Mouse (Mus musculus): Measurements from ENCODE around the gene Traf4.
A peak's percentile ranks its signal among the peaks of the same experiment; 100 is the strongest.
"Not testable (repeated sequence)": the region's sequence is repeated elsewhere in the genome, so short reads cannot be mapped to it uniquely, and the experiment has no call there.

Gene Traf4

DNA sequence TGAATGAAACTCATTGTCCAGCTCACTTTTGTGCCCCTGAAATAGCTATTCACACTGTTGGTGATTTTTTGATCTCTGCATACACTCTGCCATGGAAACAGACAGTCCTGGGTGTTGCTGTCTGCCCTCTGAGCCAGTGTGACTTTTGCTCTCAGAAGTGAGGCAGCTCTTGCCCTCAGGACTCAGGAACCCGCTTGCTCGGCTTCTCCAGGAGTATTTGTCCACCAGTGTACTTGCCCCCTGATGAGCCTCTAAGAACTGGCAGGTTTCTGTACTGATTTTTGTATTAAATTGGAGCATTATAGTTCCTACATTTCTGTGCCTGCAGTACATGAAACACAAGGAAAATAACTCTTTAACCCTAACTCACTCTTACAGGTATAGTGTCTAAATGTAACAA, 21.9 kb downstream of the Traf4 start:
- DNase-seq (ENCODE audit: extremely low read depth, low read depth) = no peak

DNA sequence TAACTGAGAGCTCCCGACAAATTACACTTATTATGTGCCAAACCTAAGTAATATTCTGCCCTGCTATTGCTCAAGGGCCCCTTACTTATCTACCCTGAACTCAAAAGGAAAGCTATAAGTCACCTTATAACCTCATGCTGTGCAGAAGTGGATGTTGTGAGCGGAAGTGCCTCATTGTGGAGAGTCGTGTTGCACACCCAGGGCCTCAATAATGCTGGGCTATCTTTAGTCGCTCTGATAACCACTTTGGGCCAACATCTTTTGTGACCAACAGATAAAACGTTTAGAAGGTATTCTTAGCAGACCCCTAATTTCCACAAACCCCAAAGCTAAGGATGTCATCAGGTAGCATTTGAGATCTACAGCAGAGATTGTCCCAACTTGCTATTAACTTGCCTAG, 24.7 kb downstream of the Traf4 start:
- no peak for DNase-seq (ENCODE audit: extremely low read depth, low read depth)

DNA sequence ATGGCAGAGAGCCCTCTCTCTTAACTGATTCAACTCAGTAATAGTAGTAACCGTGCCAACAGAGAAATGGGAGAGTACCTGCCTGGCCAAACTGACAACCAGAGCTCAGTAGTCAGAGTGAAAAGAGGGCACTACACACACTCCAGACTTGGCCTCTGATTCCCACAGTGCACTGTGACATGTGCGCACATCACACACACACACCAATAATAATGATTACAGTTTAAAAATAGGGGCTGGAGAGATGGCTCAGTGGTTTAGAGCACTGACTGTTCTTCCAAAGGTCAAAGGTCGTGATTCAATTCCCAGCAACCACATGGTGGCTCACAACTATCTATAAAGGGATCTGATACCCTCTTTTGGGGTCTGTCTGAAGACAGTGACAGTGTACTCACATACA, 27.4 kb downstream of the Traf4 start:
- no peak for DNase-seq (ENCODE audit: extremely low read depth, low read depth)

DNA sequence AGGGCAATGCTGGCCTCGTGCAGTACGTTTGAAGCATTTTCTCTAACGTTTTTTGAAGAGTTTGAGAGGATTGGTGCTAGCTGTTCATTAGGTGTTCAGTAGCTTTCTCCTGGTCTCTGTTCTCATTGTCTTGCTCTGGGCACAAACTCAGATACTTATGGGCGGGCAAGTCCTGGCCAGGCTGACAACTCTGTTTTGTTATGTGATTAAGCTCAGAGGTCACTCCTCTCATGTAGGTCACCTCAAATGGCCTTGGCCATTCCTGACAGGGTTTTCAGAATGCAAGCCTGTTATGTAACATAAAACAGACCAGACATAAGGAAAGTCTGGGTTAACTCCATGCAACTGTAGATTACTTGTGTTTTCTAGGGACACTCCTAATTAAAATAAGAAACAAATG, 27.8 kb downstream of the Traf4 start:
- no peak for DNase-seq (ENCODE audit: extremely low read depth, low read depth)

DNA sequence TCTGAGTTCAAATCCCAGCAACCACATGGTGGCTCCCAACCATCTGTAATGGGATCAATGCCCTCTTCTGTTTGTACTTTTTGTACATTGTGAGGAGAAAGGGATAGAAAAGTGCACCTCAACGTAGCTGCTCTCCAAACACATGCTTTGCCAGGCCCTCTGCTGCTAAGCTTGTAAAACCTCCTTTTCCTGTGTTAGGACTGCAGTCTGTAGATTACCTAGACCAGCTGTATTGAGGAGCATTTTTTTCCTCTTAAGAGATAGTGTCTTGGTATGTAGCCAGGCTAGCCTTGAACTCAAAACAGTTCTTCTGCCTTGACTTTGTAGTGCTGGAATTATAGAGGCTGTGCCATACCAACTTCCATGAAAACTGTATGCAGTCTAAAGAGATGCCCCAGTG, 29.3 kb downstream of the Traf4 start:
- peak; percentile 36 for DNase-seq (ENCODE audit: extremely low read depth, low read depth)

DNA sequence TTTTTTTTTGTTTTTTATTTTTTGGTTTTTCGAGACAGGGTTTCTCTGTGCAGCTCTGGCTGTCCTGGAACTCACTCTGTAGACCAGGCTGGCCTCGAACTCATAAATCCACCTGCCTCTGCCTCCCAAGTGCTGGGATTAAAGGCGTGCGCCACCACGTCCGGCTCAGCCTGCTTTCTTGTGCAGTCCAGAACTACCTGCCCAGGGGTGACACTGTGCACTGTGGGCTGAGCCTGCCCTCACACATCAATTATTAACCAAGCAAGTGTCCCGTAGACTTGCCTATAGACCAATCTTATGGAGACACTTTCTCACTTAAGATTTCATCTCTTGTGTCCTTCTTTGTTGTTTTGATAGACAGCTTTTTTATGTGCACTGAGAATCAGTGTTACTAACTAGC, 30.1 kb downstream of the Traf4 start:
- not testable (repeated sequence) for DNase-seq (ENCODE audit: extremely low read depth, low read depth)

DNA sequence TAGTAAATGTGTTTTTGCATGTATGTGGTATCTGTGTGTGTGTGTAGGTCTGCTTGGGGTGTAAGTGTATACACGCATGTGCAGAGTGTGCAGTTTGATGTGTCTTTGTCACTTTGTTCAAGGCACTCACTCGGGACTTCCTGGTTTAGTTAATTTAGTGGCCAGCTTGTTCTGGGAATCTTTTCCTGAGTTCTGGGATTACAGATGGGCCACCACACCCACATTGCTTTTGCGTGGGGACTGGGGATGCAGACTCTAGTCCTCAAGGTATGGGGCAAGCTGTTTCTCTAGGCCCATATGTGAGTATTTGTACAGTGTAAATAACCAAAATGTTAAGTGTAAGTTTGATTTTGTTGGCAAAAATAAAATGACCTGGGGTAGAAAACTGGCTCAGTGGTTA, 31.0 kb downstream of the Traf4 start:
- no peak for DNase-seq (ENCODE audit: extremely low read depth, low read depth)

DNA sequence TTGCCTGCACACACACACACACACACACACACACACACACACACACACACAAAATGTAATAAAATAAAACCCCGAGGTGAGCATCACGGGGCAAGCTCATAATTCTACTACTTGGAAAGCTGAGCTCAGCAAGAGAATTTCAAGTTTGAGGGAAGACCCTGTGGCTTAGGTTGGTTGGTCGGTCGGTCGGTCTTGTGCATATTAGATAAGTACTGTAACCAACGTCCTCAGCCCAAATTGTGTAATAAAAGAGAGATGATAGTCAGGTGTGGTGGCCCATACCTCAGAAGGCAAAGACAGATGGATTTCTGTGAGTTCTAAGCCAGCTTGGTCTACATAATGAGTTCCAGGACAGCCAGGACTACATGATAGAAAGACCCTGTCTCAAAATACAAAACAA, 31.5 kb downstream of the Traf4 start:
- no peak for DNase-seq (ENCODE audit: extremely low read depth, low read depth)

DNA sequence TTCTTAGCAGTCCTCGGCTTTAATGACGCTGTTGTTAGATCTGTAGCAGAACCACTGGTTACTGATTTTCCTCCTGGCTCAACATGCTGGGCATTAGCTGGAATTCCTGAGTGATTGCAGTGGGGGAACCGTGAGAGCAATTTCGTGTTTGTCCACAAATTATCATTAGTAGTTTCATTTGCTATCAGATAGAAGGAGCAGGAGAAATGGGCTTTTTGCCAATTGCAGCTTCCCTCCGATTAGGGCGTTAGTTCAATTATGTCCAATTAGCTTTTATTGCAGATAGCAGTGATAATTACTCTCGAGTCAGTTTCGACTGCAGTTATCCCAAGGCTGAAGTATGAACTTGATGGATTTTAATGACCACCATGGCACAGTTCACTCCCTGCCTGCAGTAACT, 35.9 kb downstream of the Traf4 start:
- no peak for DNase-seq (ENCODE audit: extremely low read depth, low read depth)

DNA sequence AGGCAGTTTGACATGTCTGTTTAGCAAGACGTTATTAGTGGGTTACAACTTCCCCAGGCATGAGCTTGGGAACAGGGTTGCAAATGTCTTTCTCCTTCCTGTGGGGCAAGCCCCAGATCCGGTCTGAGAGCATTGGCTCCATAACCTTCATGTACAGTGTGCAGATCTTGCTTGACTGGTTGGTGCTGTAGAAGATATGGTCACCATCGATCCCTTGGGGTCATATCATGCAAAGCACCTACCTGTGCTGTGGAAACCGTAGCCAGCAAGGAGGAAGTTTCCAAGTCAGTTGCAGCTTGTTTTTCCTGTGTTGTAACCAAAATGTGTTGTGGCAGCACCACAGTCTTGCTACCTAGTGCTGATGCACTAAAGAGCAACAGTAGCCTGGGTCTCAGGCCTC, 38.6 kb downstream of the Traf4 start:
- no peak for DNase-seq (ENCODE audit: extremely low read depth, low read depth)

DNA sequence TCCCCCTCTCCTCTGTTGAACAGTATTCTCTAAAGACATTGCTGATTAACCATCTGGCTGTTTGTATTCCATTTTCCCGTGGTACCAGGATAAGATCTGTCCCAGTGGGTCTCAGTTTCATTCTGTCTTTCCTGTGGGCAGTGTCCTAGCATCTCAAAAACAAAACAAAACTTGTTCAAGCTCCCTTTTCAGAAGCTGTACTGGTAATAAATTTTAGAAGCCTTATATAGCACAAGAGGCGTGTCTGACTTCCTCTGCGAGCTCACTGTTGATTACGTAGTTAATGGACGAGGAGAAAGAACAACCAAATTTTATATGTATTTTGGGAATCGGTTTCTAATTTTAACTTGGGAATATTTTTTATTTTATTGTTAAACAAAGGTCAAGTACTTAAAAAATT, 39.7 kb downstream of the Traf4 start:
- no peak for DNase-seq (ENCODE audit: extremely low read depth, low read depth)

DNA sequence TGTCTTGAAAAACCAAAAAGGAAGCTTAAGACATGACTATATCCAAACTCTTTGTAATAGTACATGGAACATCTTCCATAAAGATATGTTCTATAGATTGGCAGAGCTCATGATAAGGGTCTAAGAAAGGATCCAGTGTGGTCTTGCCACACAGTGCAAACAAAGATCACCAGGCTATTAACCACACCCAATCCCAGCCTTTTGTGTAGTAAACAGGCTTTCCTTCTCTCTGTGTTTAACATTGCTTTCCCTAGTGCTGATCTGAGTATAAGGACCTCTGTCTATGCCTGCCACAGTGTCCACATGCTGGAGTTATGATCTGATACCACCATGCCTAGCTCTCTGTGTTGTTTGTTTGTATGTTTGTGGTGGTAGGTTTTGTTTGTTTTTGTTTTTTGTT, 41.6 kb downstream of the Traf4 start:
- no peak for DNase-seq (ENCODE audit: extremely low read depth, low read depth)

DNA sequence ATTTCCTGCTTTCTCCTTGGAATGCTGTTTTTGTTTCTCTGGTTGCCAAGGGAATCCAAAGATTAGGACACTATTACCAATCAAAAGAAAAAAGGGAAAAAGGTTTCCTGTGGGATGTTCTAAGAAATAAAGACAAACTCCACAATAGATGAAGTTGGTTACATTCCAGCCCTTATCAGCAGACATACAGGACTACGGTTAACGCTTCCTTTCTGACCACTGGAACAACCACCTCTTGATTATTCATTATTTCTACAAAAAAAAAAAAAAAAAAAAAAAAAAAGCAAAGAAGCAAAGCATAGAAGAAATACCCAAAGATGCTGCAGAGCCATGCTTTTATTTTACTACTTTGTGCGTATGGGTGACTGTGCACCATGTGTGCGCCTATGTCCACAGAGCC, 42.6 kb downstream of the Traf4 start:
- peak; percentile 57 for DNase-seq (ENCODE audit: extremely low read depth, low read depth)

DNA sequence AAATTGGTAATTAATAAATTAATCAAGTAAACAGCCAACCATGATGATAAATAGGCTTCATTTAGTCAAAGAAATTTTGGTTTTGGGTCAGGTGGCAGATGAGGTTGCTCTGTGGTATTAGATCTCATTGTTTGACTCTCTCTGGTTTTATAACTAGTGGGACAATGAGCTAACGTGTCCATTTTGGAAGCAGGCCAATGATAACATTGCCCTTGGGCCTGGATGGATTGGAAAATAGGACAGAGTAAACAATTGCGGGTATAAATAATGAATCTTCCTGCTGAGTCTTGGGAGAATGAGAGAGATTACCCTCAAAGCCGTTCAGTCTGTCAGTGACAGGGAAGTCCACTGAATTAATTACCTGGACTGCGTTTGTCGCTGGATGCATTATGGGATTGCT, 44.2 kb downstream of the Traf4 start:
- no peak for DNase-seq (ENCODE audit: extremely low read depth, low read depth)

DNA sequence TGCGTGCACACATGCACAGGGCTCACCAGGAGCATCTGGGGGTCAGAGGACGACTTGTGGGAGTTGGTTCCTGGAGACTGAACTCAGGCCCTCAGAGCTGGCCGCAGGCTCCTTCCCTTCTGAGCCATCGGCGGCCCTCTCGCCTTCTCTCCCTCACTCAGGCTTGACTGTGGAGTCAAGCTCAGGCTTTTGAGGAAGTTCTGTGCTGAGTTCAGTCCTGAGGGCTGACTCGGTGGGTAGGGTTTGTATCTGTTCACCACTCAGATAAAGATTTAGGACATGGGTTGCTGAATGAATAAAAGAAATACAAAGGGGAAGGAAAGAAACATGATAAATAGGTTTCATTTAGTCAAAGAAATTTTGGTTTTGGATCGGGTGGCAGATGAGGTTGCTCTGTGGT, 45.5 kb downstream of the Traf4 start:
- DNase-seq (ENCODE audit: extremely low read depth, low read depth) = peak; percentile 87

DNA sequence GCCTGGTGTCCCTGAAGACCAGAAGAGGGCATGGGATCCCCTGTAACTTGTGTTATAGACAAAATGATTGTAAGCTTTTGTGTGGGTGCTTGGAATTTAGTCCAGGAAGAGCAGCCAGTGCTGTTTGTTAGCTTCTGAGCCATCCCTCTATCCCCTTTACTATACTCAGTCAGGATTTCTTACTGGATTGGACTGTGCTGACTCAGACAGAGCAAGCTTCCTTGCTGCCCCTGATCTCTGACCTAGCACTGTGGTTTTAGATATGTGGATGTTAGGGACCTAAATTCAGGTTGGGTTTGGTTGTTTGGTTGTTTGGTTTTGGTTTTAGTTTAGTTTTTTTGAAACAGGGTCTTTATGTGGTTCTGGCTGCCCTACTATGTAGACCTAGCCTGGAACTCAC, 46.9 kb downstream of the Traf4 start:
- no peak for DNase-seq (ENCODE audit: extremely low read depth, low read depth)

DNA sequence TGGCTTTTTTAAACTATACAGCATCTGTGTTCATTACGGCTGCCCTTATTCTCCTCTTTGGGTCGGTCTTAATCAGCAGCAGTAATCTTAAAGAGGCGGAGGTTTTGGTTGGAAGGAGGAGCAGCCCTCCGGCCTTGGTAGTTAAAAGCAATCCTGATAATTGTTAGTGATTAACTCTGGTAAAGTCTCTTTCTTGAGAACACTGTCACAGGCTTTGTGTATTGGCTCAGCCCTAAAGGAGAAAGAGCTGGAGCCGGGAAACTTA, 49.3 kb downstream of the Traf4 start:
- no peak for DNase-seq (ENCODE audit: extremely low read depth, low read depth)

DNA sequence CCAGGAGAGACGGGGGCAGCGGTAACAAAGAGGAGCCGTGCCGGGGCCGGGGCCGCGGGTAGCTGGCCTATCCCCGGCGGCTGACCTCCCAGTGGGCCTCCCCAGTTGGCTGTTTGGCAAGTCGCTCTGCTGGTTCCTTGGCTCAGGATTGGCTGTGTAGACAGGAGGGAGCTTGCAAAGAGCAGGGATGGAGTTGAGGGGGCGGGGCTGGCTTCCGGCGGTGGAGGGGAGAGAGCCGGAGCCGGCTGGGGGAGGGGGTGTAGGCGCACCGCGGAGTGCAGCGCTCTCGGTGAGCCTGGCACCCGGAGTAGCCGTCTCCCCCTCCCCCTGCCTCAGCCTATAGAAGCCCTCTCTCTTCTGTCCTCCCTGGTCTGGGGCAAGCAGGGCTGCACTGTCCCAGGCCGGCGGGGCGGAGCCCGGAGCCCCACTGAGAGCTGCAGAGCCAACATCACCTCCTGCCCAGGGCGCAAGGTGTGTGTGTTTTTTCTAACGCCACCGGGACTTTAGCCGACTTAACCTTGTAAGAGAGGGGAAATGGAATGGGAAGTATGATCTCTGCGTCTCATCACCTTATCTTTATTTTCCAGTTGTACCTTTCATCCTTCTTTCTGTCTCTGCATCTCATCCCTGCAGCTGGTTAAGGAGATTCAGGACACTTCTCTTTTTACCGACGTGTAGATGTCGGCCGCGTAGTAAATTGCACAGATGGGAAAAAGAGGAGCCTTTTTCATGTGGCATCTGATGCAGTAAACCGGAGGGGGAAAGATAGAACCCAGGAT, 49.8 kb downstream of the Traf4 start:
- peak; percentile 93 for DNase-seq (ENCODE audit: extremely low read depth, low read depth)

DNA sequence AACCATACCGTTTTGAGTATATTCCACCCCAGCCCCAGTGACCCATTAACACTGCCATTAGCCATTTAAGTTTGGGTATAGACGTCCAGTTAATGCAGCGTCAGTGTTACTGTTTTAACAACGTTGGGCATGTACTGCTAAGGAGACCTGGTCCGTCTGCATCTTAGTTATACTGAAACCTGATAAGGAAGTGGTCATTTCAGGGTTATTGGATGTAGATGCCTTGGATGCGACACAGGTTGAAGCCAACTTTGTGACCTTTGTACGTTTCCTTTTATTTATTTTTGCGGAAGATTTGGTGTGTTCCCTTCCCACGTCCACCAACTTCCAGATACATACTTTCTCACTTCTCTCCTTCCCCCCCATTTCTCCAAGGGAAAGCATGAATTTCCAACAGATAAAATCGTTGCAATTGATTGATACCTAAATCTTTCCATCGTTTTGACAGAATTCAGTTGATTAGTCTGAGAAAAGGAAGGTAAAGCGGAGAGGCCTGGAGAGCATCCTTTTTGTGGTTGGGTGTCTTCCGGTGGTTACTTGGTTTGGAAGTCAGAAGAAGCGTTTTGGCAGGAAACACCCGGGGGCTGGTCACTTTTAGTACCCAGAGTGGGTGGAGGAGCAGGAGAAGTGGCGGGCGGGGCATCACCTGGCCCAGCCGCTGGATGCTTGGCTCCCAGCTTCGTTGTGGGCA, 50.6 kb downstream of the Traf4 start:
- DNase-seq (ENCODE audit: extremely low read depth, low read depth) = no peak

DNA sequence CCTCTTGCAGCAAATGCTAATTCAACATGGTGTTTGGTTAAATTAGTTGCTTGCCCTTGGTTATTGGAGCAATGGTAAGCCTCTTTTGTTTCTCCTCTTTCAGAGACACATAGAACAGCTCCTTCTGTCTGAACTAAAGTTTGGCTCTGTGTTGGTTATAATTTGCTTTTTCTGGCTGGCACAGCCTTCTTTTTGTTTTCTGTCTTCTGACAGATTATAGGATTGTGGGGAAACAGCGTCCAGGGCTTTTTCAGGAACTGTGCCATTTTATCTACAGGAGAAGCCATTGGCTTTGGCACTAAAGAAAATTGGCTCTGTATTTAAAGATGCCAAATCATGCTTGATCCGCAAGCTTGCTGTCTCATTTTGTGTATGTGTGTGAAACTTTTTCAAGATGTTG, 51.8 kb downstream of the Traf4 start:
- DNase-seq (ENCODE audit: extremely low read depth, low read depth) = no peak

Data from MEL-GATA-1-ER (cell line).